Mouse (Mus musculus) neutrophil, adult 83 days (primary cell): Measurements from ENCODE around the gene Sp140. TPM values are rescaled to one million over a fixed set of nuclear protein-coding genes. Genes with fewer than 3 reads are reported as not detected.

Source experiments
- total RNA-seq, 2 experiments: library from RNA; stranded (reverse); gene quantifications; one replicate each; pipeline ENCODE4 v1.2.4; 2023

The Sp140 gene
- 100 to 1,000 TPM; 148 to 176 TPM for total RNA-seq

DNA sequence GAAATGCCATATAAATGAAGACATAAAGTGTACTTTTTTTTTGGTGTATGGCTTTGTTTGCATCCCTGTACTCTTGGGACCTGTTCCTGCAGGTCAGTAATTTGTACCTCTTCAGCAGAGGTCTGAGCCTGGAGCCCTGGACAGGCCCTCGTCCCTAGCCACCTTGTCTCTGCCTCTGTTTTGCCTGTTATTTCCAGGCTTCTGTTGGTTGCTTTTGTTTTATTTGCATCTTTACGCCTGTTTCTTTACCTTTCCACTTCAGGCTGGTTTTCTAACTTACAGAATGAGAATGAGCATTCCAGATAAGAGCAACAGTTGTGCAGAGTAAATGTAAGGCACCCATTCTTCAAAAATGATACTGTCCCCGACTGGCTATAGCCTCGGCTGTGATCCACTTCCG lies at the start of gene Sp140:
Sp140 (plus strand) TSS at position 301 of the 400 bp plus-strand sequence.

DNA sequence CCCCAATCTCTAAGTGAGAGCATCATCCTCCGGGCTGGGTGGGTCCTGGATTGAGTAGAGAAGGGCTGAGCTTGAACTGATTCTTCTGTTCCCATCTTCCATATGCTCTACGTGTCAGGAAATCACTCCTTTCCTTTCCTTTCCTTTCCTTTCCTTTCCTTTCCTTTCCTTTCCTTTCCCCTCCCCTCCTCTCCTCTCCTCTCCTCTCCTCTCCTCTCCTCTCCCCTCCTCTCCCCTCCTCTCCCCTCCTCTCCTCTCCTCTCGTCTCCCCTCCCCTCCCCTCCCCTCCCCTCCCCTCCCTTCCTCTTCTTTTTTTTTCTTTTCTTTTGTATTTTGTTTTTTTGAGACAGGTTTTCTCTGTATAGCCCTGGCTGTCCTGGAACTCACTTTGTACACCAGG lies 24.8 kb upstream of the Sp140 start, which contains the start of gene G530012D18Rik:
G530012D18Rik (plus strand) TSS at position 301 of the 400 bp plus-strand sequence.

DNA sequence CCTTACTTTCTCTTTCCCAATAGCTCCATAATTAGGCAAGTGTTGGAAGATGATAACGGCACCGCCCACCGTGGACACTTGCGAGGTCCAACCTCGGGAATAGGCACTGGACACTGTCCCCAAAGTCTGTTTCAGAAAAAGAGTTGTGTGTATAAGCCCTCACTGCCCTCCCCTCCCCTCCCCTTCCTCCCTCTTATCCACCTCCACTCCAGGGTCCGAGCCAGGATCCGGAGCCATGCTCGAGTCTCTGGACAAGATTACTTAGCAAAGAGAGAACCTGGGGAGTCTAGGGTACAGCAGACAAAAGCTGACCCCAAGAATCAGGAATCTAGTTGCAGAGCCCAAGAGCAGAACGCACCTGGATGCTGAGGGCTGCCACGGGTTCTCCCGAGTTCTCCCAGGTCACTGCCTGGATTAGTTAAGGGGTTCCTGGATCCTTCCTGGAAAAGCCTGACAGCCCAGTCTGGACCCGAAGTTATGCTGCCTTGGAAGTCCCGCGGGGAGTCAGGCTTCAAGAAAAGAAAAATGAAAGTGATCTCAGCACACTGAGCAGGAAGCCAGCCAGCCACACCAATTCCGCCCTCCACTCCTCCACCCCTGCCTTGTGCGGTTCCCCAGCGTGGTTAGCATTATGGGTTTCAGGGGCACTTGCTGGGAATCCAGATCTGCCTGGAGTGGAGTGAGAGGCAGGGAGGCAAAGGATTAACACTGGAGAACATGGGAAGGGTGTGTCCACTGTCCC lies 1.7 kb upstream of the Sp140 start, which contains the start of gene Sp110:
Sp110 (minus strand) TSS at position 547 of the 742 bp plus-strand sequence.

DNA sequence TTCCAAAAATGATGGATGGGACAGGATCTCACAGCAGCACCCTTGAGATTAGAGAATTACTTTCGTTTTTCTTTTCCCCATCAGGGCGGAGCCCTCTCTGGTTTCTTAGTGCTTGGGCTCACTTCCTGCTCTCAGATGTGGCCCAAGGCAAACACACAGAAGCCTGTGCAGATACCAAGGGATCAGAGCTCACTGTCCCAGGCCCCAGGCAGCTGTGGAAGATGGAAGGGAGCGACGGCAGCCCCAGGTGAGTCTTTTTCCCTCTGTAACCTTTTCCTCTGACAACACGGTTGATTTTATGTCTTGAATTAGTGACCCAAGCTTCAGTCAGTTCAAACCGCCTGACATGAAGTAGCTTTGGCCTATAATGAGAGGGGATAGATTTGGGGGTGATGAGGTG lies 49.7 kb downstream of the Sp140 start, which contains the start of gene Sp100:
Sp100 (plus strand) TSS at position 108 of the 400 bp plus-strand sequence.

Other genes starting within 250 kb of the Sp140 start
- gene G530012D18Rik, start 24.7 kb upstream of the Sp140 start, total RNA-seq, result not detected
- gene Sp110, start 1.6 kb upstream of the Sp140 start, total RNA-seq, result 10 to 100 TPM; 78.6 to 83.4 TPM
- 100 to 1,000 TPM; 237 to 280 TPM for gene Sp100, start 49.6 kb downstream of the Sp140 start, total RNA-seq
- 10 to 100 TPM; 24.1 to 35.2 TPM for gene A630001G21Rik, start 178.3 kb downstream of the Sp140 start, total RNA-seq
- gene Cab39, start 193.1 kb downstream of the Sp140 start, total RNA-seq, result 10 to 100 TPM; 81.8 to 85.2 TPM